Mouse (Mus musculus) stomach, postnatal 0 days (tissue): ENCODE measurements around the gene Ugt1a6a. TPM values are rescaled to one million over a fixed set of nuclear protein-coding genes. Genes with fewer than 3 reads are reported as not detected.

Source experiments
- ATAC-seq: fragments of 200-750 bp; cut with Nextera tagmentation; 2 replicates; pipeline ENCODE4 v1.8.0; 2017; ENCODE audit not compliant: low FRiP score, low TSS enrichment
- DNase-seq: peaks from one replicate; pipeline ENCODE4 v3.0.0-alpha.2; 2016; ENCODE audit warnings: low spot score
- H3K27ac ChIP-seq: fragments of 300-500 bp; sonication (generic); replicated peaks from 2 replicates; pipeline ENCODE4 v1.5.1; 2014; ENCODE audit warnings: mild to moderate bottlenecking, control low read depth
- H3K27me3 ChIP-seq: fragments of 300-500 bp; sonication (generic); 2 replicates; pipeline ENCODE4 v1.6.1; 2014; ENCODE audit warnings: low read length; ENCODE audit not compliant: control insufficient read depth, insufficient read depth
- H3K36me3 ChIP-seq: fragments of 300-500 bp; sonication (generic); 2 replicates; pipeline ENCODE4 v1.6.1; 2014; ENCODE audit warnings: low read length, mixed read lengths; ENCODE audit not compliant: control insufficient read depth, insufficient read depth
- H3K4me1 ChIP-seq: fragments of 300-500 bp; sonication (generic); replicated peaks from 2 replicates; pipeline ENCODE4 v1.6.1; 2014; ENCODE audit warnings: antibody characterized with exemption; ENCODE audit not compliant: control insufficient read depth, insufficient read depth
- H3K4me2 ChIP-seq: fragments of 300-500 bp; sonication (generic); replicated peaks from 2 replicates; pipeline ENCODE4 v1.6.1; 2014; ENCODE audit warnings: low read depth, mild to moderate bottlenecking, control low read depth, moderate library complexity
- H3K4me3 ChIP-seq: fragments of 300-500 bp; sonication (generic); 2 replicates; pipeline ENCODE4 v1.5.1; 2014; ENCODE audit warnings: low read depth, low read length, control low read depth
- H3K9ac ChIP-seq: fragments of 300-500 bp; sonication (generic); 2 replicates; pipeline ENCODE4 v1.6.1; 2014; ENCODE audit warnings: mild to moderate bottlenecking, low read length, control low read depth, mixed read lengths
- H3K9me3 ChIP-seq: fragments of 300-500 bp; sonication (generic); 2 replicates; pipeline ENCODE4 v1.6.1; 2016; ENCODE audit warnings: low read length; ENCODE audit not compliant: control insufficient read depth
- CTCF ChIP-seq: IDR thresholded peaks from 2 replicates; pipeline ENCODE4 v1.5.1; 2016; ENCODE audit warnings: antibody characterized with exemption, low read depth, mild to moderate bottlenecking, moderate library complexity
- EP300 ChIP-seq: optimal IDR thresholded peaks from 2 replicates; pipeline ENCODE3; 2016; ENCODE audit warnings: antibody characterized with exemption
- WGBS: fragments of 180-500 bp; shearing (Covaris S2); extraction: QIAGEN DNeasy Blood & Tissue Kit; methylation state at CpG from one replicate; pipeline ENCODE4 v1.1.7; 2014; 5-methylcytosine and 5-hydroxymethylcytosine counted together
- polyA plus RNA-seq: library from polyadenylated mRNA; unstranded; fragments of >200 nt; fragmentation: Nextera tagmentation; extraction: Ambion mirVana; gene quantifications from 2 replicates; pipeline ENCODE4 v1.2.1, GENCODE M21; 2015

The Ugt1a6a gene
- polyA plus RNA-seq, 1 experiment from 2014 or later: 56.5 TPM

DNA sequence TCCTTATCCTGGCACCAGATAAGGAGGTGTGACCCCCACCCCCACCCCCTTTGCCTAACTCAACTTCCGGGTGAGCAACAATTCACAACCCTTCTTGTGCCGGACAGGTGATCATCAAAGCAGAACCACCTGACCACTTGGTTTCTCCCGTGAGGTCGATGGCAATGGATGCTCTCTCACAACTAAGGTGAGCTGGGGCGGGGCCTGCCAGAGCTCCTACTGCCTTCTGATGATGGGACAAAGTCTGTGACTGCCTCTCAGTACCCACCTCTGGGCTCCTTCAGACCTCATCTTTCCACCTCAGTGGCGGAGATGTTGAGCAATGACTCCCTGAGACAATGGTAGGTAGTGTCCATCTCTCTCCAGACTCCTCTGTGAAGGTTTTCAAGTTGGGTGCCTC lies 111.3 kb downstream of the Ugt1a6a start:
- Histone ChIP-seq H3K27ac (no peak overlapping the region), H3K4me2 (no peak overlapping the region), H3K9ac (no peak overlapping the region), H3K9me3 (peaks cover 48% of the 10 kb centered on the region), H3K4me3 (no peak overlapping the region), H3K4me1 (no peaks in the 10 kb centered on the region), H3K27me3 (no peaks in the 10 kb centered on the region), H3K36me3 (no peaks in the 10 kb centered on the region)
- WGBS: 75% methylated on average over 6 of the region's 6 CpGs
- TF ChIP-seq EP300 (no peak), CTCF (no peak)
- ATAC-seq (no peak; the same call in 1 of the 2 replicates), DNase-seq (no peak)

DNA sequence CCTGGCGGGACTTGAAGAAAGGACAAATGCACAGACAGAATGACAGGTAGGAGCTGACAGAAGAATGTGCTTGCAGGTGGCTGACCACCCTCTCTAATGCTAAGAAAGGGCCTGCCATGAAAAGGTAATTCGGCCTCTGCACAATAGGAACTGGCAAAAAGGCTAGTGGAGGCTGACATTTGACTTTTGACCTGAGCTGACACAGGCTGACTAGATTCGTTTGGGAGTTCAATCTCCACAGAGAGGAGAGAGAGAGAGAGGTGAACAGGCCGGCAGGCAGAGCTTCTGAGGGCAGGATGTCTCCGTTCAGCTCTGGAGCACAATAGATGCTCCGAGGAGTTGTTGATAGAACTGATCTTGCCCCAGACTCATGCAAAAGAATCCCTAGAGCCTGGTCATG lies 111.8 kb downstream of the Ugt1a6a start:
- ATAC-seq: no peak
- H3K4me3 ChIP-seq: no peak overlapping the region
- no peak for DNase-seq
- no peaks in the 10 kb centered on the region for H3K4me1 ChIP-seq
- TF ChIP-seq EP300 (no peak), CTCF (no peak)
- H3K4me2 ChIP-seq: no peak overlapping the region
- peaks cover 47% of the 10 kb centered on the region for H3K9me3 ChIP-seq
- no peaks in the 10 kb centered on the region for H3K27me3 ChIP-seq
- no peak overlapping the region for H3K27ac ChIP-seq
- 46% methylated on average over 6 of the region's 6 CpGs for WGBS
- no peak overlapping the region for H3K9ac ChIP-seq
- no peaks in the 10 kb centered on the region for H3K36me3 ChIP-seq

DNA sequence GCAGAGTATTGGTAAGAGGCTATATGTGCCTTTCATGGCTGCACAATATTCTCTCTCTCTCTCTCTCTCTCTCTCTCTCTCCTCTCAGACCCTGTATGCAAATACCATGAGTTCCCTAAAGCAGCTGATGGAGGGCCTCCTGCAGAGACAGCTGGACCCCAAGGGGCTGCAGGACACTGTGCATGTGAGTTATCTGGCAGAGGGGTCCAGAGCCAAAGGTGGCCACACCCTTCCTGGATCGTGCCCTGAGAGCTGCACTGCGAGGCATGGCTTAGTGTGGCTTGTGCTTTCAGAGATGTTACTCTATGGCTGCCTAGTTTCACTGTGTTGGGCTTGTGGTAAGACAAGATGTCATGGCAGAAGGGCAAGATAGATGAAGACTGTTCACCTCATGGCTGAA lies 113.1 kb downstream of the Ugt1a6a start:
- WGBS: 43% methylated on average over 2 of the region's 2 CpGs
- H3K4me3 ChIP-seq: no peak overlapping the region
- no peak for DNase-seq
- no peaks in the 10 kb centered on the region for H3K27me3 ChIP-seq
- no peak overlapping the region for H3K9ac ChIP-seq
- no peak overlapping the region for H3K4me2 ChIP-seq
- H3K36me3 ChIP-seq: no peaks in the 10 kb centered on the region
- no peaks in the 10 kb centered on the region for H3K4me1 ChIP-seq
- no peak overlapping the region for H3K27ac ChIP-seq
- no peak for ATAC-seq
- no peak for TF ChIP-seq EP300
- TF ChIP-seq CTCF: no peak
- H3K9me3 ChIP-seq: peaks cover 42% of the 10 kb centered on the region

DNA sequence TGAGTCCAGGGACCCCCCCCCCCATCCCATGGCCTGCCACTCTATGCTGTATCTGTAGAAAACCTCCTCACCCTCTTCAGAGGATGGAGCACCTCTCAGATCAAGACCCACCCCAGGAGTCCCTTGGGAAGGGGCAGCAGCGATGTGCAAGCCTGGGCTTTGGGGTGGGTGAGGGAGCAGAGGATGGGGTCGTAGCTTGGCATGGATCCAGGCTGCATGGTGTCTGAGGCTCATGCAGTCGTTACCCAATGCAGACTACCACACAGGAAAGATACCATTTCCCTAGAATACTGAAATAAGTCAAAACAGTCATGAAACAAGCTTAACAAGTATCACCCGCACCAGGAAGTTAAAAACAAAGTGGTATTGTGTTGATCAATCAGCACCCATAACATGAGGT lies 114.0 kb downstream of the Ugt1a6a start:
- no peaks in the 10 kb centered on the region for H3K4me1 ChIP-seq
- peaks cover 40% of the 10 kb centered on the region for H3K9me3 ChIP-seq
- ATAC-seq (no peak), DNase-seq (no peak)
- TF ChIP-seq EP300: no peak
- no peak for TF ChIP-seq CTCF
- H3K27me3 ChIP-seq: no peaks in the 10 kb centered on the region
- WGBS: 65% methylated on average over 4 of the region's 4 CpGs
- H3K27ac ChIP-seq: no peak overlapping the region
- H3K9ac ChIP-seq: no peak overlapping the region
- H3K4me2 ChIP-seq: no peak overlapping the region
- H3K4me3 ChIP-seq: no peak overlapping the region
- no peaks in the 10 kb centered on the region for H3K36me3 ChIP-seq

DNA sequence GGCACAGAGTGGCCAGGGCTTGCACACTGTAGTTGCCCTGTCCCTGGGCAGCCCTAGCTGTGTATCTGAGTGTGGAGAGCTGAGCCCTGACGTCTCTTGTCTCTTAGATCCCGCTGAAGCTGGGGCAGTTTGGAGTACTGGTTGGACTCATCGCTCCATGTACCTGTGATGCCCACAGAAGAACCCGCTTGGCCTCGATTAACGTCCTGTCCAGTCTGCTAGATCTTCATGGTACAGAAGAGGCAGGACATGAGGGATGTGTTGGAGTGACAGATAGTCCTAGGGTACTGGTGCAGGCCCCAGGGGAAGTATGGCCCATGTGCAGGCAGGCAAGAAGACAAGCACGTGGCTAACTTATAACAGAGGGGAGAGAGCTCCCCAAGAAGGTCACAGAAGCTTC lies 115.0 kb downstream of the Ugt1a6a start:
- TF ChIP-seq CTCF: no peak
- no peak for TF ChIP-seq EP300
- no peak for DNase-seq
- no peaks in the 10 kb centered on the region for H3K36me3 ChIP-seq
- no peaks in the 10 kb centered on the region for H3K4me1 ChIP-seq
- H3K27ac ChIP-seq: no peak overlapping the region
- H3K9me3 ChIP-seq: peaks cover 39% of the 10 kb centered on the region
- H3K9ac ChIP-seq: no peak overlapping the region
- H3K27me3 ChIP-seq: no peaks in the 10 kb centered on the region
- H3K4me2 ChIP-seq: no peak overlapping the region
- 77% methylated on average over 7 of the region's 7 CpGs for WGBS
- H3K4me3 ChIP-seq: no peak overlapping the region
- ATAC-seq: no peak

DNA sequence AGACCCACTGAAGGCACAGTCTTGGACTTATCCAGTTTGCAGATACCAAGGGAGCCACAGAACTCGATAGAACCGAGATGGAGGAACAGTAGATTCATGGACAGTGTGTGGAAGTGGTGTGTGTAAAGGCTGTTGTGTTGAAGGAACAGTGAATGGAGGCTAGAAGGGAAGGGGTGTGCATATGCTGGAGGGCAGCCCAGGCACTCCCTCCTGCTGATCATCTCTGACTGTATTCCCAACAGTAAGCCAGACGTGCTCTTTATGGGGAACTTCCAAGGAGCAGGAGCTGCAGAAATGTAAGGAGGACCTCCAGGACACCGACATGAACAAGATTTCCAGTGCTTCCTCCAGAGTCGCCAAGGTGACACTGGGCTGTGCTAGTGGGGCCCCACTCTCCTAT lies 115.4 kb downstream of the Ugt1a6a start:
- TF ChIP-seq EP300 (no peak), CTCF (no peak)
- 77% methylated on average over 5 of the region's 5 CpGs for WGBS
- H3K4me2 ChIP-seq: no peak overlapping the region
- H3K4me1 ChIP-seq: no peaks in the 10 kb centered on the region
- ATAC-seq: no peak
- H3K27ac ChIP-seq: no peak overlapping the region
- H3K4me3 ChIP-seq: no peak overlapping the region
- peaks cover 40% of the 10 kb centered on the region for H3K9me3 ChIP-seq
- DNase-seq: no peak
- no peaks in the 10 kb centered on the region for H3K27me3 ChIP-seq
- H3K36me3 ChIP-seq: no peaks in the 10 kb centered on the region
- H3K9ac ChIP-seq: no peak overlapping the region
